Mouse (Mus musculus): ENCODE measurements at regions not wholly inside any gene's neighbourhood (a gene's known extent, or its start where the extent isn't known, plus 50 kb on each side); places are given as distances from the start of the nearest gene placed in this dataset.
A peak's percentile ranks its signal among the peaks of the same experiment; 100 is the strongest.

- no peak for DNase-seq (ENCODE audit: extremely low spot score in 1 of 2, low spot score in 1 of 2)
Measured at GRCm38 (mm10) chr15:96881519-96882170, 174.1 kb downstream of the Slc38a4 start.

GRCm38 (mm10) chr15:96880066-96880465, 175.7 kb downstream of the Slc38a4 start:
- DNase-seq (ENCODE audit: extremely low spot score in 1 of 2, low spot score in 1 of 2): no peak

- DNase-seq (ENCODE audit: extremely low spot score in 1 of 2, low spot score in 1 of 2): no peak
Measured at GRCm38 (mm10) chr15:96878796-96879195, 177.0 kb downstream of the Slc38a4 start.

- no peak for DNase-seq (ENCODE audit: extremely low spot score in 1 of 2, low spot score in 1 of 2)
Measured at GRCm38 (mm10) chr15:96877931-96878330, 177.8 kb downstream of the Slc38a4 start.

GRCm38 (mm10) chr15:96877271-96877670, 177.7 kb upstream of the Slc38a2 start:
- no peak for DNase-seq (ENCODE audit: extremely low spot score in 1 of 2, low spot score in 1 of 2)

GRCm38 (mm10) chr15:96874145-96874544, 174.6 kb upstream of the Slc38a2 start:
- no peak for DNase-seq (ENCODE audit: extremely low spot score in 1 of 2, low spot score in 1 of 2)

GRCm38 (mm10) chr15:96873562-96873961, 174.0 kb upstream of the Slc38a2 start:
- DNase-seq (ENCODE audit: extremely low spot score in 1 of 2, low spot score in 1 of 2): no peak

GRCm38 (mm10) chr15:96873126-96873525, 173.6 kb upstream of the Slc38a2 start:
- DNase-seq (ENCODE audit: extremely low spot score in 1 of 2, low spot score in 1 of 2): no peak

- no peak for DNase-seq (ENCODE audit: extremely low spot score in 1 of 2, low spot score in 1 of 2)
Measured at GRCm38 (mm10) chr15:96867701-96868100, 168.2 kb upstream of the Slc38a2 start.

GRCm38 (mm10) chr15:96865932-96866331, 166.4 kb upstream of the Slc38a2 start:
- no peak for DNase-seq (ENCODE audit: extremely low spot score in 1 of 2, low spot score in 1 of 2)

GRCm38 (mm10) chr15:96857709-96858108, 158.2 kb upstream of the Slc38a2 start:
- DNase-seq (ENCODE audit: extremely low spot score in 1 of 2, low spot score in 1 of 2): no peak

- no peak for DNase-seq (ENCODE audit: extremely low spot score in 1 of 2, low spot score in 1 of 2)
Measured at GRCm38 (mm10) chr15:96851970-96852768, 152.6 kb upstream of the Slc38a2 start.

GRCm38 (mm10) chr15:96848150-96848549, 148.6 kb upstream of the Slc38a2 start:
- DNase-seq (ENCODE audit: extremely low spot score in 1 of 2, low spot score in 1 of 2): peak in 1 of 2 experiments; percentile 5

- DNase-seq (ENCODE audit: extremely low spot score in 1 of 2, low spot score in 1 of 2): no peak
Measured at GRCm38 (mm10) chr15:96845221-96845620, 145.7 kb upstream of the Slc38a2 start.

GRCm38 (mm10) chr15:96844290-96844689, 144.8 kb upstream of the Slc38a2 start:
- DNase-seq (ENCODE audit: extremely low spot score in 1 of 2, low spot score in 1 of 2): no peak

GRCm38 (mm10) chr15:96843589-96843988, 144.1 kb upstream of the Slc38a2 start:
- no peak for DNase-seq (ENCODE audit: extremely low spot score in 1 of 2, low spot score in 1 of 2)

GRCm38 (mm10) chr15:96842881-96843280, 143.4 kb upstream of the Slc38a2 start:
- no peak for DNase-seq (ENCODE audit: extremely low spot score in 1 of 2, low spot score in 1 of 2)

- no peak for DNase-seq (ENCODE audit: extremely low spot score in 1 of 2, low spot score in 1 of 2)
Measured at GRCm38 (mm10) chr15:96836670-96837069, 137.1 kb upstream of the Slc38a2 start.

GRCm38 (mm10) chr15:96834862-96835261, 135.3 kb upstream of the Slc38a2 start:
- DNase-seq (ENCODE audit: extremely low spot score in 1 of 2, low spot score in 1 of 2): no peak

GRCm38 (mm10) chr15:96834162-96834843, 134.8 kb upstream of the Slc38a2 start:
- DNase-seq (ENCODE audit: extremely low spot score in 1 of 2, low spot score in 1 of 2): no peak

- DNase-seq (ENCODE audit: extremely low spot score in 1 of 2, low spot score in 1 of 2): no peak
Measured at GRCm38 (mm10) chr15:96832389-96832788, 132.9 kb upstream of the Slc38a2 start.

Measured in layer of hippocampus, postnatal 25 days (tissue).